Mouse (Mus musculus): ENCODE measurements around the gene Erc2. TPM values are rescaled to one million over a fixed set of nuclear protein-coding genes. Genes with fewer than 3 reads are reported as not detected.
"Not testable (repeated sequence)": the region's sequence is repeated elsewhere in the genome, so short reads cannot be mapped to it uniquely, and the experiment has no call there.

Gene Erc2
- polyA plus RNA-seq, 1 experiment = 1.0 TPM

GRCm38 (mm10) chr14:27828089-27828488 is 205.9 kb downstream of the Erc2 start:
- DNase-seq (ENCODE audit: low spot score) = no peak

- no peak for DNase-seq (ENCODE audit: low spot score)
Observed at GRCm38 (mm10) chr14:27832196-27832595, 210.0 kb downstream of the Erc2 start.

GRCm38 (mm10) chr14:27835351-27835750 is 213.1 kb downstream of the Erc2 start:
- no peak for DNase-seq (ENCODE audit: low spot score)

GRCm38 (mm10) chr14:27837601-27838105 is 215.4 kb downstream of the Erc2 start:
- DNase-seq (ENCODE audit: low spot score) = no peak

GRCm38 (mm10) chr14:27840120-27840519 is 217.9 kb downstream of the Erc2 start:
- no peak for DNase-seq (ENCODE audit: low spot score)

- no peak for DNase-seq (ENCODE audit: low spot score)
Observed at GRCm38 (mm10) chr14:27846875-27847274, 224.6 kb downstream of the Erc2 start.

GRCm38 (mm10) chr14:27847291-27847690 is 225.1 kb downstream of the Erc2 start:
- DNase-seq (ENCODE audit: low spot score) = no peak

- DNase-seq (ENCODE audit: low spot score) = no peak
Observed at GRCm38 (mm10) chr14:27851231-27851630, 229.0 kb downstream of the Erc2 start.

- no peak for DNase-seq (ENCODE audit: low spot score)
Observed at GRCm38 (mm10) chr14:27852606-27853005, 230.4 kb downstream of the Erc2 start.

- DNase-seq (ENCODE audit: low spot score) = no peak
Observed at GRCm38 (mm10) chr14:27860371-27861046, 238.3 kb downstream of the Erc2 start.

- no peak for DNase-seq (ENCODE audit: low spot score)
Observed at GRCm38 (mm10) chr14:27862299-27862698, 240.1 kb downstream of the Erc2 start.

- no peak for DNase-seq (ENCODE audit: low spot score)
Observed at GRCm38 (mm10) chr14:27867386-27867785, 245.2 kb downstream of the Erc2 start.

- no peak for DNase-seq (ENCODE audit: low spot score)
Observed at GRCm38 (mm10) chr14:27873619-27874018, 251.4 kb downstream of the Erc2 start.

- no peak for DNase-seq (ENCODE audit: low spot score)
Observed at GRCm38 (mm10) chr14:27875991-27876411, 253.8 kb downstream of the Erc2 start.

- no peak for DNase-seq (ENCODE audit: low spot score)
Observed at GRCm38 (mm10) chr14:27881972-27882371, 259.7 kb downstream of the Erc2 start.

- not testable (repeated sequence) for DNase-seq (ENCODE audit: low spot score)
Observed at GRCm38 (mm10) chr14:27886337-27886736, 264.1 kb downstream of the Erc2 start.

- DNase-seq (ENCODE audit: low spot score) = no peak
Observed at GRCm38 (mm10) chr14:27887488-27887887, 265.3 kb downstream of the Erc2 start.

- DNase-seq (ENCODE audit: low spot score) = no peak
Observed at GRCm38 (mm10) chr14:27889650-27890049, 267.4 kb downstream of the Erc2 start.

GRCm38 (mm10) chr14:27892416-27892815 is 270.2 kb downstream of the Erc2 start:
- DNase-seq (ENCODE audit: low spot score) = no peak

GRCm38 (mm10) chr14:27901772-27902171 is 279.5 kb downstream of the Erc2 start:
- no peak for DNase-seq (ENCODE audit: low spot score)

- DNase-seq (ENCODE audit: low spot score) = no peak
Observed at GRCm38 (mm10) chr14:27921656-27922373, 299.6 kb downstream of the Erc2 start.

- DNase-seq (ENCODE audit: low spot score) = no peak
Observed at GRCm38 (mm10) chr14:27927369-27927768, 305.1 kb downstream of the Erc2 start.

GRCm38 (mm10) chr14:27933533-27933932 is 311.3 kb downstream of the Erc2 start:
- no peak for DNase-seq (ENCODE audit: low spot score)

Measured in urinary bladder, adult 2 months (tissue).